Mouse (Mus musculus) hindbrain, embryonic 11.5 days (tissue): ENCODE data around the gene Prkag2. TPM values are rescaled to one million over a fixed set of nuclear protein-coding genes. Genes with fewer than 3 reads are reported as not detected.

ENCODE experiments used
- ATAC-seq: fragments of 200-750 bp; cut with Nextera tagmentation; 2 replicates; pipeline ENCODE4 v1.8.0; 2017; ENCODE audit warnings: mild to moderate bottlenecking, moderate TSS enrichment, moderate library complexity; ENCODE audit not compliant: low FRiP score
- DNase-seq: peaks from one replicate; pipeline ENCODE4 v3.0.0-alpha.2; 2015; ENCODE audit warnings: low spot score
- H3K27ac ChIP-seq: fragments of 300-500 bp; sonication (generic); 2 replicates; pipeline ENCODE4 v1.5.1; 2014; ENCODE audit warnings: mild to moderate bottlenecking, low read depth, low read length
- H3K27me3 ChIP-seq: fragments of 300-500 bp; sonication (generic); 2 replicates; pipeline ENCODE4 v1.6.1; 2014; ENCODE audit warnings: mild to moderate bottlenecking, low read length, moderate library complexity, mixed read lengths; ENCODE audit not compliant: control insufficient read depth, insufficient read depth
- H3K36me3 ChIP-seq: fragments of 300-500 bp; sonication (generic); 2 replicates; pipeline ENCODE4 v1.6.1; 2014; ENCODE audit warnings: mild to moderate bottlenecking, low read length, moderate library complexity, mixed read lengths; ENCODE audit not compliant: control insufficient read depth, insufficient read depth
- H3K4me1 ChIP-seq: fragments of 300-500 bp; sonication (generic); replicated peaks from 2 replicates; pipeline ENCODE4 v1.6.1; 2014; ENCODE audit warnings: low read length, mixed read lengths; ENCODE audit not compliant: control insufficient read depth, insufficient read depth
- H3K4me2 ChIP-seq: fragments of 300-500 bp; sonication (generic); replicated peaks from 2 replicates; pipeline ENCODE4 v1.6.1; 2014; ENCODE audit warnings: mild to moderate bottlenecking, low read depth, low read length
- H3K4me3 ChIP-seq: fragments of 300-500 bp; sonication (generic); 2 replicates; pipeline ENCODE4 v1.5.1; 2014; ENCODE audit warnings: low read depth, low read length
- H3K9ac ChIP-seq: fragments of 300-500 bp; sonication (generic); 2 replicates; pipeline ENCODE4 v1.6.1; 2014; ENCODE audit warnings: low read depth, low read length
- H3K9me3 ChIP-seq: fragments of 300-500 bp; sonication (generic); 2 replicates; pipeline ENCODE4 v1.6.1; 2016; ENCODE audit warnings: low read length; ENCODE audit not compliant: control insufficient read depth
- WGBS: fragments of 180-500 bp; shearing (Covaris S2); extraction: QIAGEN DNeasy Blood & Tissue Kit; methylation state at CpG from one replicate; pipeline ENCODE4 v1.1.7; 2014; 5-methylcytosine and 5-hydroxymethylcytosine counted together
- polyA plus RNA-seq: library from polyadenylated mRNA; unstranded; fragments of >200 nt; fragmentation: Nextera tagmentation; extraction: Ambion mirVana; gene quantifications from 2 replicates; pipeline ENCODE4 v1.2.1, GENCODE M21; 2014

Prkag2 gene
- polyA plus RNA-seq, 1 experiment from 2014 or later: 56.7 TPM

DNA sequence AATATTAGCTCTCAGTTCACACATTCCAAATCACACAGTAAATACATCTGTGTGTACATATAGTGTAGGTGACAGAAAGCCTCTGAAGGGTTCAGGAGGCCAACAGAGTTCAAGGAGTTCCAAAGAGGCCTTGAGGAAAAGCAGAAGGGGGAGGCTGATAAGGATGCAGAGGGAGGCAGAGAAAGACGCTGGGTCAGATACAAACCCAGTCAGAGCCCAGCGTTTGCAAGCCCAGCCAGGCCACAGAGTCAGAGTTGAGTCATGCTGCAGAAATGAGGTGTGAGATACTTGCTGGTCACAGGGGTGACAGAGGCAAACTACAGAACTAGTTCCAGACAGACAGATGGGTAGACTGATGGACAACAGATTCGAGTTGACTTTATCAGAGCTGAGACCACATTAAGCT, 70.2 kb downstream of the Prkag2 start:
- Histone ChIP-seq H3K9ac (no peak overlapping the region), H3K4me2 (no peak overlapping the region), H3K9me3 (no peaks in the 10 kb centered on the region), H3K27ac (no peak overlapping the region), H3K4me1 (no peaks in the 10 kb centered on the region), H3K4me3 (no peak overlapping the region), H3K27me3 (no peaks in the 10 kb centered on the region), H3K36me3 (no peaks in the 10 kb centered on the region)
- 75% methylated on average over 3 of the region's 3 CpGs for WGBS
- ATAC-seq: no peak
- DNase-seq: no peak

- H3K27me3 ChIP-seq: no peaks in the 10 kb centered on the region
- no peak overlapping the region for H3K4me3 ChIP-seq
- no peaks in the 10 kb centered on the region for H3K4me1 ChIP-seq
- DNase-seq (no peak), ATAC-seq (no peak)
- H3K4me2 ChIP-seq: no peak overlapping the region
- no peaks in the 10 kb centered on the region for H3K36me3 ChIP-seq
- no peak overlapping the region for H3K27ac ChIP-seq
- no peak overlapping the region for H3K9ac ChIP-seq
- whole genome bisulfite sequencing: 75% methylated on average over 4 of the region's 4 CpGs
- no peaks in the 10 kb centered on the region for H3K9me3 ChIP-seq
Measured at GRCm38 (mm10) chr5:25027673-25028072, 72.8 kb downstream of the Prkag2 start.

DNA sequence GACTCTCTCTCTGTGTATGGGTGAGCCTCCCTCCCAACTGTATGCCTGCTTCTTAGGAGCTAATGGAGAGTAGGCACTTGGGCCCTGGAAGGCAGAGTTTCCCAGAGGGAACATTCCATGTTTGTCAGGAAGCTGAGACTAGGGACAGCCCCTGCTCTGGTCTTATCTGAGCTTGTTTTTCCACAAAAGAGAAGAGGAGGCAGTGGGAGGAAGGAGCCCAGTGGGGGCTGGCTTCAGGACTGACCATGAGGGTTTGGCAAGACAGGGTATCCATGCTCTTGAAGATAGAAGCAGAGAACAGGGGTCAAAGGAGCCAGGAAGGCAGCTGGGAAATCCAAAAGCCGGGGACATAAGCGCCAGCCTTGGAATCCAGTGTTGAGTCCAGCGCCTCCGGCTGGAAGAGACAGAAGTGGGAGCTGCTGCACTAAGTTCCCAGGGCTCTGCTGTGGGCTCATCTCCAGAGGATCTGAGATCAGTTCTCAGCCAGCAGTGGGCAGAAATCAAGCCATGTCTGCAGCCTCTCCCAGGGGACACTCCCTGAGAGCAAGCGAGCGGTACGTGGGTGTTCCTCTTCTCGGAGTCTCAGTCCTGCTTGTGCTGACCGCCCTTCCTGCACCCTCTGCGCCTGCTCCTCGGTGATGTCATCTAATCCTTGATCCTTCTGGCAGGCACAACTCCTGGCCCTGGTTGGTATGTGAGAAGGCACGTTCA, 75.0 kb downstream of the Prkag2 start:
- 77% methylated on average over 12 of the region's 12 CpGs for WGBS
- Histone ChIP-seq H3K27ac (no peak overlapping the region), H3K9ac (no peak overlapping the region), H3K4me2 (no peak overlapping the region), H3K4me1 (no peaks in the 10 kb centered on the region), H3K9me3 (no peaks in the 10 kb centered on the region), H3K36me3 (no peaks in the 10 kb centered on the region), H3K4me3 (no peak overlapping the region), H3K27me3 (no peaks in the 10 kb centered on the region)
- ATAC-seq (no peak), DNase-seq (no peak)

DNA sequence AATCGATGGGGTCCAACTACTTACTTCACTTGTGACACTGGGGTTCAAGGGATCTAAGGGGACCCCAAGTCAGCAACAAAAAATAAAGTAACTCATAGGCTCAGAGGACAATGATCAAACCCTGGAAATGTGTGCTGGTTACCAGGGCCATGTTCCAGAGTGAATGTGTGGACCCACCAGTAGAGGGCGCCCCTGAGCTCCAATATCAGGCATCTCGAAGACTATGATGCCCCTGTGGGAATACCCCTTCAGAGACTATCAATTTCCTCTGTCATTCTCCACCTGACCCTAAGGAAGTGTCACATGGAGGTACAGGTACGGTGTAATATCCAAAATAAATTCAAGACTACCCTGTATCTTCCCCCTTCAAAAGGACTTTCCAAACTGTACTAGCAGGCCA, 77.5 kb downstream of the Prkag2 start:
- peak; percentile 56 for DNase-seq
- Histone ChIP-seq H3K4me3 (no peak overlapping the region), H3K36me3 (no peaks in the 10 kb centered on the region), H3K9ac (no peak overlapping the region), H3K27me3 (no peaks in the 10 kb centered on the region), H3K27ac (no peak overlapping the region), H3K4me1 (no peaks in the 10 kb centered on the region), H3K9me3 (no peaks in the 10 kb centered on the region), H3K4me2 (no peak overlapping the region)
- 53% methylated on average over 4 of the region's 4 CpGs for WGBS
- ATAC-seq: no peak

GRCm38 (mm10) chr5:25019221-25019620, 81.2 kb downstream of the Prkag2 start:
- no peak overlapping the region for H3K4me2 ChIP-seq
- no peaks in the 10 kb centered on the region for H3K27me3 ChIP-seq
- DNase-seq (no peak), ATAC-seq (no peak)
- no peaks in the 10 kb centered on the region for H3K4me1 ChIP-seq
- 92% methylated on average over 6 of the region's 6 CpGs for WGBS
- no peak overlapping the region for H3K9ac ChIP-seq
- no peak overlapping the region for H3K27ac ChIP-seq
- no peaks in the 10 kb centered on the region for H3K9me3 ChIP-seq
- no peaks in the 10 kb centered on the region for H3K36me3 ChIP-seq
- H3K4me3 ChIP-seq: no peak overlapping the region

GRCm38 (mm10) chr5:25012134-25012533, 88.3 kb downstream of the Prkag2 start:
- H3K4me3 ChIP-seq: no peak overlapping the region
- H3K9ac ChIP-seq: no peak overlapping the region
- ATAC-seq (no peak), DNase-seq (no peak)
- no peaks in the 10 kb centered on the region for H3K36me3 ChIP-seq
- 0 out of 2 replicates have a peak, but pooled peaks cover 2% of the 10 kb centered on the region for H3K27me3 ChIP-seq
- H3K4me2 ChIP-seq: no peak overlapping the region
- no peaks in the 10 kb centered on the region for H3K9me3 ChIP-seq
- no peaks in the 10 kb centered on the region; the same call in 1 of the 2 replicates for H3K4me1 ChIP-seq
- H3K27ac ChIP-seq: no peak overlapping the region
- 88% methylated on average over 4 of the region's 4 CpGs for WGBS

DNA sequence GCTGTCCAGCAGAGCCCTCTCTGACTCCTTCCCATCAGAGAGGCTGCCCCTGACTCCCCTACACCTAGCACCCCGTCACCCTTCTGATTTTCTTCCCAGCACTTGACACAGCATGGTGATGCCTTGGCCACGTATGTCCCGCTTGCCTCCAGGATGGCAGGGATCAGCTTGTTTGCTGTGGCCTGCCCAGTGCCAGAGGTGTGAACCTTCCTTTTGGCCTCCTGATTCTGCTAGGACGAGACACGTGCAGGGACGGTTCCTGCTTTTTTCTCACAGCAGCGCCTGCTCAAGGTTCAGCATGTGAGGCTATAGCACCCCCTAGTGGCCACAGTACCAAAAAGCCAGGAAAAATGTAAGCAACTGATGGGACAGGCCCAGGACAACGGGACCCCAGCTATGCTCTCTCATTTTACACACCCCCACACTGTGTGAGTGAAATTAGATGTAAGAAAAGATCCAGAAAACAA, 89.4 kb downstream of the Prkag2 start:
- 0 out of 2 replicates have a peak, but pooled peaks cover 2% of the 10 kb centered on the region for H3K27me3 ChIP-seq
- no peak overlapping the region; the same call in 1 of the 2 replicates for H3K4me3 ChIP-seq
- H3K27ac ChIP-seq: no peak overlapping the region
- DNase-seq: peak; percentile 93
- 0 out of 2 replicates have a peak overlapping the region, but pooled peaks have one; percentile 4 for H3K4me2 ChIP-seq
- no peaks in the 10 kb centered on the region; the same call in 1 of the 2 replicates for H3K4me1 ChIP-seq
- WGBS: 12% methylated on average over 8 of the region's 8 CpGs
- ATAC-seq: peak; percentile 51
- no peak overlapping the region for H3K9ac ChIP-seq
- no peaks in the 10 kb centered on the region for H3K36me3 ChIP-seq
- no peaks in the 10 kb centered on the region for H3K9me3 ChIP-seq

DNA sequence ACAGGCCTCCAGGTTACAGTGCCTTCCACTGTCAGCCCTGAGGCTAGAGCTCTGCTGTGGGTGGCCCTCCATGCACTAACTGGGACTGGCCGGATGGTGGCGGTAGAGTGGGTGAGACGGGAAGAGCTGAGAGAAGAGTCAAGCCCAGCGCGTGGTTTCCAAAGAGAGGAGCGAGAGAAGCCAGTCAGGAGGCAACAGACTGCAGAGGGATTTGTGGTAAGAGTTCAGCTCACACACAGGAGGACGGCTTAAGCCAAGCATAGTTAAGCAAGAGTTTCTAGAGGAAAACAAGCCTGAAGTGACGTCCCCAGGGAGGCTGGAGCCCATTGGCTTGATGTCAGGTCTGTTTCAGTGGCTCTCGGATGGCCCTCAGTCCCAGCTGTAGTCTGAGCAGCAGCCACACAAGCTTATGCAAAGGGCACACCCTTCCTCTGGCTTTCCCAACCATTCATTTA, 90.0 kb downstream of the Prkag2 start:
- Histone ChIP-seq H3K27me3 (0 out of 2 replicates have a peak, but pooled peaks cover 2% of the 10 kb centered on the region), H3K36me3 (no peaks in the 10 kb centered on the region), H3K4me1 (no peaks in the 10 kb centered on the region; the same call in 1 of the 2 replicates), H3K9me3 (no peaks in the 10 kb centered on the region), H3K9ac (no peak overlapping the region), H3K4me2 (0 out of 2 replicates have a peak overlapping the region, but pooled peaks have one; percentile 4), H3K4me3 (no peak overlapping the region; the same call in none of the 2 replicates), H3K27ac (no peak overlapping the region)
- peak; percentile 67 for ATAC-seq
- DNase-seq: peak; percentile 92
- 2% methylated on average over 9 of the region's 9 CpGs for WGBS

DNA sequence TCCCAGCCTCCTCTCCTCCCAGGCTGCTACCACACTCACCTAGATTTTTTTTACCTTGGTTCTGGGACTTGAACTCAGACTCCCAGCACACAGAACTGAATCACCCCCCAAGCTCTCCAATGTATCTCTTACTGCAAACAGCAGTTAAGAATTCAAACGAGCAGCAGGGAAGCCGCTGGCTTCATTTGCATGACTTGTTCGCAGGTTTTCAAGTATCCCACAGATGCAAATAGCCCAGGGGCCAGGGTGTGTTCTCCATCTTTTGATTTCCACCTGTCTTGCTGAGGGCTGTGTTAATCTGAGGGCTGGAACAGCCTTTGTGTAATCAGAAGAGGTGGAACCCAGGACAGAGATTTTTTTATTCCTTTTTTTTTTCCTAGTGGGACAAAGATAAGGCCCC, 90.7 kb downstream of the Prkag2 start:
- Histone ChIP-seq H3K27ac (no peak overlapping the region), H3K36me3 (no peaks in the 10 kb centered on the region), H3K27me3 (0 out of 2 replicates have a peak, but pooled peaks cover 2% of the 10 kb centered on the region), H3K4me3 (no peak overlapping the region), H3K4me2 (no peak overlapping the region), H3K4me1 (no peaks in the 10 kb centered on the region; the same call in 1 of the 2 replicates), H3K9me3 (no peaks in the 10 kb centered on the region), H3K9ac (no peak overlapping the region)
- 32% methylated on average over 3 of the region's 3 CpGs for WGBS
- no peak for DNase-seq
- no peak for ATAC-seq
